Mouse (Mus musculus) A20 (cell line): ENCODE data around the gene Tinf2.
A peak's percentile ranks its signal among the peaks of the same experiment; 100 is the strongest.

ENCODE experiments used
- DNase-seq: peaks from one replicate; pipeline ENCODE4 v3.0.0-alpha.2; 2011; ENCODE audit warnings: low read depth, low spot score

The Tinf2 gene

GRCm38 (mm10) chr14:55706051-55706600 is 24.5 kb upstream of the Tinf2 start:
- DNase-seq, result no peak

- no peak for DNase-seq
These were observed 21.1 kb upstream of the Tinf2 start for GRCm38 (mm10) chr14:55702761-55703160.

GRCm38 (mm10) chr14:55701131-55701530 is 19.5 kb upstream of the Tinf2 start:
- peak; percentile 32 for DNase-seq

GRCm38 (mm10) chr14:55697226-55697625 is 15.6 kb upstream of the Tinf2 start:
- DNase-seq, result peak; percentile 71

DNA sequence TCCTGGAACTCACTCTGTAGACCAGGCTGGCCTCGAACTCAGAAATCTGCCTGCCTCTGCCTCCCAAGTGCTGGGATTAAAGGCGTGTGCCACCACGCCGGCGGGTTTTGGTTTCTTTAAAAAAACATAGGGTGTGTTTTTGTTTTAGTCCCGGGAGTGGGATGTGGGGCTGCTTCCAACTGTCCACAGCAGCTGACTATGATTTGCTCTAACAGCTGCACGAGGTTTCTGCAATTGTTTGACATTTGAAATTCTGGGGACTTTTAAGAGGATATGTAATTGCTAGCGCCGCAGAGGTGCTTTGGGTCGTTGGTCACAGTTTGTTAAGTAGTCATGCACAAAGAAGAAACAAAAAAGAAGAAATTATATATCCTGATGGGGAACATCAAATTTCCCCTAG is 7.8 kb upstream of the Tinf2 start:
- no peak for DNase-seq

GRCm38 (mm10) chr14:55682118-55682493 is 486 bp upstream of the Tinf2 start:
- DNase-seq, result no peak

DNA sequence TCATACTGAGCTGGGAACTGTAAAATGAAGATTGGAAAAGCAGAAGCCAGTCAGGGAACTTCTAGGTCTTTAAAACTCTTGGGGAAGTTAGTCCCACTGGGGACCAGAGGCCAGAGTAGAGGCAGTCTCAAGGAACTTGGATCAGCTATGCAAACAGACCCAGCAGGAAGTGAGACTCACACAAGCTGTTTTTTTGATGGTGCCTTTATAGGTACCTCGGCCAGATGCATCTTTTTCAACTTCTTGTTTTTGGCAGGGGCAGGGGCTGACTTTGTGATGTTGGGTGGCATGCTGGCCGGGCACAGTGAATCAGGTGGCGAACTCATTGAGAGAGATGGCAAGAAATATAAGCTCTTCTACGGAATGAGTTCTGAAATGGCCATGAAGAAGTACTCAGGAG is 4.0 kb downstream of the Tinf2 start:
- peak; percentile 74 for DNase-seq

DNA sequence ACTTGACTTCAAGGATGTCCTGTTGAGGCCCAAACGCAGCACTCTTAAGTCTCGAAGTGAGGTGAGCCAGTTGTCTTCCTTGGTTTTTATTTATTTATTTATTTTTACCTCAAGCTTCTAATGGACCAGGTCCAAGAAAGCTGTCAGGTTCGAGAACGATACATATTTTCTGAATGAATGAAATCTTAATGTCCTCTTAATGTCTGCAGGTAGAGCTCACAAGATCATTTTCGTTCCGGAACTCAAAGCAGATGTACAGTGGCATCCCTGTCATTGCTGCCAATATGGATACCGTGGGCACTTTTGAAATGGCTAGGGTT is 8.9 kb downstream of the Tinf2 start:
- DNase-seq, result peak; percentile 65

DNA sequence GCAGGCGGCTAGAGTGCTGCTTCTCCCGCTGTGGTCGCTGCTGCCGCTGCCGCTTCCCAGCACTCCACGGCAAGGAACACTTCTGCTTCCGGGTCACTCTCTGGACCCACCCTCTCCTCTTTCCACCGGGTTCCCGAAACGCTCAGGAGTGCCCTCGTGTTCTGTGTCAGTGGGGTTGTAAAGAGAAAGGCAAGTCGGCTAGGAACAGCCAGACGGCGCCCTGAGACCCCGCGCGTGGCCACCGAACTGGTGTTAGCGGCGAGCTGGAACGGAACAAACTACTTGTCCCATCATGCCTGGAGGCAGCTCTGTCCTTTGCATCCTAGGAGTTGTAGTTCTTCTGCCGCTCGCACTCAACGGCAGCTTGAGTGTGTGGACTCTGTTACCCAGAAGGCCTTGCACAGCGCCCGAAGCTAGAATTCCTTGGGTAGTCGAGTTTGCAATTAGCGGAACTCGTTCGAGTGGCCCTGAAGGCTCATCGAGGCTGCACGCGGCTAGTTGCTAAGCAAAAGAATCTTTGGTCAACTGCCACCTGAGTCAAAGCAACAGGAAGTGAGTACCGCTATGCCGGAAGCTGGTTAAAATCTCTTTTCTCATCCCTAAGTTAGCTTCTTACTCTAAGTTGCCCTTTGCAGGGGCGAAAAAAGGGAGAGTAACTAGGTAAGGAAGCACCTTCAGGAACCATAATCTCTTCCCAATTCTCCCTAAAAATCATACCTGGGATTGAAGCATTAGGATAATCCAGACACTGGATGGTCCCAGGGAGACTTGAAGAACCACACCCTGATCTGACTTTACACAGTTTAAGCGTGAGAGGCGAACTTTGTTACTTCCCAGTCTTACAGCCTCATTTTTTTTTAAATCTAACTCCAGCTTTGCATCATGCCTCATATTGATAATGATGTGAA is 9.5 kb downstream of the Tinf2 start, which contains the start of the genes Gmpr2 and Nedd8:
Gmpr2 (plus strand) TSS at position 109 of the 908 bp plus-strand sequence.
Nedd8 (minus strand) TSS at position 292 of the 908 bp plus-strand sequence.
- DNase-seq, result peak; percentile 98

- DNase-seq, result no peak
These were observed 10.2 kb downstream of the Tinf2 start for GRCm38 (mm10) chr14:55671486-55671832.

GRCm38 (mm10) chr14:55660636-55661035 is 21.0 kb downstream of the Tinf2 start:
- no peak for DNase-seq

DNA sequence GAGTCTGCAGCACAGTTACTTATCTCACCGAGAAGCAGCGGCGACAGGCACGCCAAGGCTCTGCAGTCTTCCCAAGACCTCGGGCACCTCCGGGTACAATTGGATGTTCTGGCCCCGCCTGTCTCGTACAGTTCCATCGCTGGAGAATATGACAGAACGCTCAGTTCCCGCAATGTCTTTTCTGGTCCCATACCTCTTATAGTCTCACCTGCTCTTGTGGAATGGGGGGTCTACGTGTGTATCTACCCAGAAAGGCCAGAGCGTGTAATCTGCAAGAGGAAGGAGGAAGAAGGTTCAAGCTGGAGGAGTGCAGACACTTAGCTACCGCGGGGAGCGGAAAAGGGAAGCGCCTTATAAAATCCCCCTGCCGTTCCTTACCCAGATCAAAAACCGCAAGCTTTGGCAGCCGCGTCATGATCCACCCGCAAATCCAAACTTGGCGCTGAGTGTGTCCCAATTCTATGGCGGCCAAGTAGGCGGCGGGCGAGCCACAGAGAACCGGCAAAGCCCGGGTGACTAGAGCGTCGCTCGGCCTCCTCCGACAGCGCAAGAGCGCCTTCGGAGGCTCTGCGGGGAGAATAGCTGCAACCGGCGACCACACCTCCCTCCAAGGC is 21.6 kb downstream of the Tinf2 start, which contains the start of gene Mdp1:
Mdp1 (minus strand) TSS at position 549 of the 614 bp plus-strand sequence.
- peak; percentile 87 for DNase-seq

GRCm38 (mm10) chr14:55658011-55658410 is 23.6 kb downstream of the Tinf2 start:
- DNase-seq, result no peak

DNA sequence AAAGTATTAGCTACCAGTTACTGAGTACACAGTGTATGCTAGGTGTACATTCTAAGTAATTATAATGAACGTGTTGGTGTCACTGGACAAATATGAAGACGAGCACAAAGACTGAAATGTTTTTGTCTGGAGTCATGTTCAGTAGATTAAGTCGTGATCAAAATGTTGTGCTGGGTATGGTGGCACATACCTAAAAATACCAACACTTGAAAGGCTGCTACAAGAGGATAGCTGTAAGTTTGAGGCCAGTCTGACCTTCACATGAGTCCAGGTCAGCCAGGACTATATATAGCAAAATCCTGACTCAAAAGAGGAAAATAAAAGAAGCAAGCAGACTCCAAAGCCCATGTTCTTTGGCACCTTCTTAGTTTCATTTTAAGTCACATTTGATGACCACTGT is 24.7 kb downstream of the Tinf2 start:
- DNase-seq, result no peak

- DNase-seq, result no peak
These were observed 30.1 kb downstream of the Tinf2 start for GRCm38 (mm10) chr14:55651528-55651927.

- no peak for DNase-seq
These were observed 31.7 kb downstream of the Tinf2 start, which contains the start of gene Tssk4 for GRCm38 (mm10) chr14:55649884-55650283. Tssk4 (plus strand) TSS chr14:55650184.

DNA sequence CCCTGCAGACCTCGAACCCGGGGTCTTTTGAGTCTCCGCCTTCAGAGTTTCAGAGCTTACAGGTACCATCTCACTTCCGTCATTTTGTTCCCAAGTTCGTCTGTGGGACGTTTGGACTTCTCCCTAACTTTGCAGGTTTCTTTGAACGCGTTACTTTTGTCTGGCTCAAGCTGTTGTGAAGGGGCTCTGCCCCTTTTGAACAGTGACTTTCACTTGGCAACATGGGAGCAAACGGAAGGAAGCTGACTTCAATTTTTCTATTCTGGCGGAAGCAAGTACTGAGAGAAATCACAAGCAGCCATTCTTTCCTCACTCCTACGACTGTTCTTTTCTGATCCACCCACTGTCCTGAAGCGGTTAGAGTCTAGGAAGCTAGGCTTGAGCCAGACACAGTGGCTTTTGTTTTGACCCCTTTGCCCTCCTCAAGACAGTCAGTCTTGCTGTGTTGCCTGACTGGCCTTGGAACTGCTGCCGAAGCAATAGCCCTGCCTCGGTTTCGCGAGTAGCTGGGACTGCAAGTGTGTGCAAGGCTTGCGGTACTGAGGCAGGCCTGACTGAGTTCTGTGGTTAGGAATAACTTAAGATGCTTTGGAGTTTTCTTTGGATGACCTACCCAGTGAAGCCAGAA is 37.2 kb downstream of the Tinf2 start:
- peak; percentile 67 for DNase-seq

DNA sequence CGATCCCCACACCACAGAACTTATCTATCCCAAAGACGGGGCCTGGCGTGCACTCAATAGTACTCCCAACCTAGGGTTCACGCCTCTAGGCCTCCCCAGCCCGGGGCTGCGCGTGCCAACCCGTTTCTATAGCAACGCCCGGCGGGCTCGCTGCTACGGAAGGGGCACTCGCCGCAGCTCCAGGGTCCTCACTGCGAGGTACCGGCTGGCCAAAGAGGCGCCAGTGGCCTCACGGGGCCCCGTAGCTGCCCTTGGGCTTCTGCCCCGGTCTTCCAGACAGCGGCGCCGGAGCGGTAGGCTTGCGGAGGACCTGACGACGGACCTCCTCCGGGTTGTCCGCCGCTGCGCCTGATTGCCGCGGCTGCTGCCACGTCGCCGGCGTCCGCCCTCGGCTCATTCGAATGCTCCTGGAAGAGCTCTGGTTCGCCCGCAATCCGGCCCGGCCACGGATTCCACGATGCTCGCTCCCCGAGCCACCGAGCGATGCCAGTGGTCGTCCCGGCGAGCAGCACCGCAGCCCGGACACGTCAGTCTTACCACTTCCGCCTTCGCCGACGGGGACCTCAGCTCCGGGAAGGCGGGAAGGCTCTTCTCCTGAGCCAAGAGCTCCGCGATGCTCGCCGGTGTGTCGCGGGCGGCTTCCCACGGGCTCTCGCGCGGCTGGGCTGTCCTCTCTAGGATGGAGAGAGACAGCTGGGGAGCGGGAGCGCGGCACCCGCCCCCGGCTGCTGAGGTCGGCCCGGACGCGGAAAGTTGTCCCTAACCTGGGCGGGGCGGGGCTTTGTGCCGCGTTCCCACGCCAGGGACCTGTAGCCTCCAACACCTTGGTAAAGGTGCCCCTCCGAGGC is 38.3 kb downstream of the Tinf2 start, which contains the start of gene Tm9sf1:
Tm9sf1 (minus strand) TSS at position 747 of the 848 bp plus-strand sequence.
- peak; percentile 97 for DNase-seq

GRCm38 (mm10) chr14:55642679-55643059 is 39.0 kb downstream of the Tinf2 start:
- DNase-seq, result no peak

DNA sequence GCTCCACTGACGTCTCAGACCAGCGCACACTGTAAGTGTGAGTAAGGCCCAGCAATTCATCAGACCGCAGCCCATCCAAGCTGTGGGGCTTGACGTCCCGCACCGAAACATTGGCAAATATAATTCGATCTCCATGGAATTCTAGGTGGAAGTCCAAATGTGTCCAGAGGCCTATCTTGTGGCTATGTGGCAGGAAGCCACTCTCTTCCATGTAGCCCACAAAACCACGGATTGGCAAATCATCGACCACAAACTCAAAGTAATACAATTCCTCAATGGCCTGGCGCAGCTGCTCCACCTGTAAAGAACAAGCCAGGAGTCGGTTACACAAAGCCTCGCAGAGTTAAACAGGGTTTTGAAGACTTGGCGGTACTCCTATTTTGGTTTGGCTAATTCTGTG is 40.3 kb downstream of the Tinf2 start:
- no peak for DNase-seq

- DNase-seq, result no peak
These were observed 40.8 kb downstream of the Tinf2 start for GRCm38 (mm10) chr14:55640816-55641215.
